In genomic region chr2:93466314-93466713, GRCm38 (mm10) we compare ENCODE assay signal across 21 mouse cellular contexts. TPM values are rescaled to one million over a fixed set of nuclear protein-coding genes. Genes with fewer than 3 reads are reported as not detected.
DNase-seq lines count a peak whose midpoint lies in the region; ATAC-seq lines count a peak whose summit lies in the region.
"Had no signal": no experiment of that assay in that cellular context is flagged by ENCODE, and none has a peak within 500 bp of the region (broad histone marks: within the 10 kb centered on the region; RNA-seq: fewer than 3 reads in every experiment).

No protein-coding gene starts in this region.

- peaks cover 98% of the 10 kb centered on the region for H3K4me1 ChIP-seq in erythroblast, embryonic 14.5 days (ENCODE audit: control insufficient read depth)
- peaks cover 19% of the 10 kb centered on the region for H3K4me1 ChIP-seq in liver, embryonic 11.5 days (replicated peaks; ENCODE audit: control insufficient read depth, insufficient read depth, low read length)
- H3K4me1 ChIP-seq in liver, embryonic 15.5 days (replicated peaks): peaks cover 85% of the 10 kb centered on the region

- no peaks in the 10 kb centered on the region for H3K27me3 ChIP-seq in erythroblast, embryonic 14.5 days (ENCODE audit: control insufficient read depth)
- peaks cover 4% of the 10 kb centered on the region; the same call in 1 of the 2 replicates for H3K27me3 ChIP-seq in liver, embryonic 11.5 days (replicated peaks; ENCODE audit: control insufficient read depth, insufficient read depth, low read length)
- H3K27me3 ChIP-seq in liver, embryonic 15.5 days: no peaks in the 10 kb centered on the region
- H3K27me3 ChIP-seq: CH12.LX; heart, embryonic 15.5 days; Patski had no signal

- no peak overlapping the region for H3K4me2 ChIP-seq in liver, embryonic 11.5 days
- peak overlapping the region; percentile 51 for H3K4me2 ChIP-seq in liver, embryonic 15.5 days
- H3K4me2 ChIP-seq: forebrain, embryonic 12.5 days; heart, embryonic 11.5 days; heart, embryonic 15.5 days; hindbrain, embryonic 14.5 days had no signal

- no peak for DNase-seq in liver, embryonic 11.5 days (ENCODE audit: low spot score)
- DNase-seq in neural tube, embryonic 10.5 days (ENCODE audit: extremely low spot score, low spot score): no peak
- no peak for DNase-seq in cerebellum, adult 9-11 months
- no peak for DNase-seq in gastrocnemius, postnatal 25 days
- DNase-seq: adrenal gland, postnatal 14 days; cerebellum, adult 11-12 months; cerebellum, adult 9-10 months; gastrocnemius, postnatal 10 days; heart, adult 2 months had no signal

- ATAC-seq in liver, embryonic 11.5 days (replicated peaks; ENCODE audit: low FRiP score): peak; percentile 37
- ATAC-seq in liver, embryonic 15.5 days (ENCODE audit: insufficient read depth): 0 out of 2 replicates have a peak, but pooled peaks have one; percentile 6
- ATAC-seq: activated CD4-positive, CD25-positive, alpha-beta regulatory T cell, adult 4 months; forebrain, embryonic 16.5 days; Patski had no signal

- peak overlapping the region; percentile 18 for H3K4me3 ChIP-seq in erythroblast, embryonic 14.5 days (replicated peaks)
- H3K4me3 ChIP-seq in liver, embryonic 11.5 days (ENCODE audit: low read depth, low read length): no peak overlapping the region
- H3K4me3 ChIP-seq in liver, embryonic 15.5 days (replicated peaks): no peak overlapping the region
- H3K4me3 ChIP-seq: embryonic facial prominence, embryonic 10.5 days; forebrain, embryonic 12.5 days; heart, adult 2 months; heart, embryonic 15.5 days; hindbrain, embryonic 10.5 days had no signal

- no peak overlapping the region for H3K27ac ChIP-seq in liver, embryonic 11.5 days (ENCODE audit: low read depth, low read length)
- peak overlapping the region; percentile 78 for H3K27ac ChIP-seq in liver, embryonic 15.5 days (replicated peaks)
- H3K27ac ChIP-seq: embryonic facial prominence, embryonic 10.5 days; forebrain, embryonic 12.5 days; heart, adult 2 months; heart, embryonic 15.5 days; hindbrain, embryonic 10.5 days; hindbrain, embryonic 14.5 days had no signal

- H3K9ac ChIP-seq in liver, embryonic 11.5 days (ENCODE audit: low read depth, low read length): no peak overlapping the region
- H3K9ac ChIP-seq in liver, embryonic 15.5 days: peak overlapping the region; percentile 33; the same call in 1 of the 2 replicates
- H3K9ac ChIP-seq: forebrain, embryonic 12.5 days; heart, embryonic 15.5 days; hindbrain, embryonic 14.5 days had no signal

- peaks cover 10% of the 10 kb centered on the region for H3K36me3 ChIP-seq in erythroblast, embryonic 14.5 days (ENCODE audit: control insufficient read depth)
- H3K36me3 ChIP-seq in liver, embryonic 11.5 days (ENCODE audit: control insufficient read depth, insufficient read depth, low read length): no peaks in the 10 kb centered on the region
- H3K36me3 ChIP-seq in liver, embryonic 15.5 days (replicated peaks): no peaks in the 10 kb centered on the region
- H3K36me3 ChIP-seq: embryonic facial prominence, embryonic 10.5 days; forebrain, embryonic 12.5 days; heart, embryonic 15.5 days; hindbrain, embryonic 10.5 days had no signal

- WGBS in liver, embryonic 11.5 days: 59% methylated on average over 3 of the region's 3 CpGs
- WGBS in liver, embryonic 15.5 days (ENCODE audit: insufficient replicate concordance): 23% methylated on average over 3 of the region's 3 CpGs

- no peaks in the 10 kb centered on the region for H3K9me3 ChIP-seq in erythroblast, embryonic 14.5 days (ENCODE audit: control insufficient read depth, low read length)
- H3K9me3 ChIP-seq in liver, embryonic 11.5 days (ENCODE audit: control insufficient read depth, low read length): no peaks in the 10 kb centered on the region
- H3K9me3 ChIP-seq in liver, embryonic 15.5 days (replicated peaks): no peaks in the 10 kb centered on the region
- H3K9me3 ChIP-seq: embryonic facial prominence, embryonic 10.5 days; forebrain, embryonic 12.5 days; heart, embryonic 15.5 days; hindbrain, embryonic 10.5 days had no signal

RNA-seq across cellular contexts. Expression of gene Cd82, which starts 3.4 kb away (rescaled TPM):
- 37.0 and 42.7 TPM in 2 replicates for polyA plus RNA-seq in erythroblast, embryonic 14.5 days (2012)
- 16.5 and 16.9 TPM in 2 replicates for polyA plus RNA-seq in liver, embryonic 11.5 days (2014; fragmentation: Nextera tagmentation; extraction: Ambion mirVana)
- polyA plus RNA-seq in liver, embryonic 15.5 days (2015; fragmentation: Nextera tagmentation; extraction: Ambion mirVana): 113 and 118 TPM in 2 replicates
- 10 to 100 TPM in 1 of 2 experiments, 1 to 10 TPM in 1; 9.1 to 12.0 TPM for total RNA-seq in gastrocnemius, postnatal 25 days (2021)
